Mouse (Mus musculus) liver, embryonic 15.5 days (tissue): Measurements from ENCODE around the gene Olfr984. TPM values are rescaled to one million over a fixed set of nuclear protein-coding genes. Genes with fewer than 3 reads are reported as not detected.

Experiments used
- ATAC-seq: fragments of 200-750 bp; cut with Nextera tagmentation; 2 replicates; pipeline ENCODE4 v1.8.0; 2017; ENCODE audit warnings: moderate number of reproducible peaks, mild to moderate bottlenecking, moderate library complexity; ENCODE audit not compliant: insufficient read depth
- H3K27ac ChIP-seq: fragments of 300-500 bp; sonication (generic); replicated peaks from 2 replicates; pipeline ENCODE4 v1.5.1; 2015; ENCODE audit warnings: mild to moderate bottlenecking, inconsistent platforms
- H3K27me3 ChIP-seq: fragments of 300-500 bp; sonication (generic); 2 replicates; pipeline ENCODE4 v1.6.1; 2015; ENCODE audit warnings: mild to moderate bottlenecking, inconsistent platforms
- H3K36me3 ChIP-seq: fragments of 300-500 bp; sonication (generic); replicated peaks from 2 replicates; pipeline ENCODE4 v1.6.1; 2015; ENCODE audit warnings: moderate library complexity, mild to moderate bottlenecking, inconsistent platforms
- H3K4me1 ChIP-seq: fragments of 300-500 bp; sonication (generic); replicated peaks from 2 replicates; pipeline ENCODE4 v1.6.1; 2015; ENCODE audit warnings: inconsistent platforms
- H3K4me2 ChIP-seq: fragments of 300-500 bp; sonication (generic); 2 replicates; pipeline ENCODE4 v1.6.1; 2015; ENCODE audit warnings: moderate library complexity, mild to moderate bottlenecking, inconsistent platforms
- H3K4me3 ChIP-seq: fragments of 300-500 bp; sonication (generic); replicated peaks from 2 replicates; pipeline ENCODE4 v1.5.1; 2015; ENCODE audit warnings: mild to moderate bottlenecking, inconsistent platforms
- H3K9ac ChIP-seq: fragments of 300-500 bp; sonication (generic); 2 replicates; pipeline ENCODE4 v1.6.1; 2015; ENCODE audit warnings: moderate library complexity, mild to moderate bottlenecking, inconsistent platforms
- H3K9me3 ChIP-seq: fragments of 300-500 bp; sonication (generic); replicated peaks from 2 replicates; pipeline ENCODE4 v1.6.1; 2016; ENCODE audit warnings: inconsistent platforms
- WGBS: fragments of 180-500 bp; shearing (Covaris S2); methylation state at CpG from one replicate; pipeline ENCODE4 v1.1.7; 2015; ENCODE audit warnings: mixed read lengths; ENCODE audit not compliant: insufficient replicate concordance; 5-methylcytosine and 5-hydroxymethylcytosine counted together
- polyA plus RNA-seq: library from polyadenylated mRNA; unstranded; fragments of >200 nt; fragmentation: Nextera tagmentation; extraction: Ambion mirVana; gene quantifications from 2 replicates; pipeline ENCODE4 v1.2.1, GENCODE M21; 2015

The Olfr984 gene
- polyA plus RNA-seq, 1 experiment from 2014 or later = not detected

DNA sequence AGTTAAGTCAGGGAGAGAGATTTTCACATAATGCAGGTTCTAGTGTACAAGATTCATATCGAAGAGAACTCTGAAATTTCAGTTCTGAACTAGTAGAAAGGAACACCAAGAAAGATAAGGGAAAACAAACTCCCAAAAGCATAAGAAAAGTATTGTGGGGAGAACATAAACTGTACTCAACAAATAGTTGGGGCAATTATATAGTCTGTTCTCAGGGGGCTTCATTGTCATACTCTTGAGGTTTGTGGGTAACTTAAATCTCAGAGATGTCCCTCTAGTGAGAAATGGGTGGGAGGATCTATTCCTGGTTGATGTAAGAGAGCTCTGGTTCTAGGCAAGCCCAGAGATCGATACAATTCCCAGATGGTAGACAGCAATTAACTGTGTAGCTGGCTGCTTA, 40.5 kb downstream of the Olfr984 start, which contains the start of gene Olfr982:
TSS of gene Olfr982 (plus strand) at position 301 of the 400 bp plus-strand sequence.
- Histone ChIP-seq H3K4me3 (no peak within 1 kb of the TSS), H3K9me3 (no peaks in the 10 kb centered on the region), H3K4me2 (no peak within 1 kb of the TSS), H3K36me3 (no peaks in the 10 kb centered on the region), H3K4me1 (no peaks in the 10 kb centered on the region), H3K9ac (no peak within 1 kb of the TSS), H3K27ac (no peak within 1 kb of the TSS), H3K27me3 (no peaks in the 10 kb centered on the region)
- WGBS = 50% methylated on average over 2 of the region's 2 CpGs
- no peak for ATAC-seq

DNA sequence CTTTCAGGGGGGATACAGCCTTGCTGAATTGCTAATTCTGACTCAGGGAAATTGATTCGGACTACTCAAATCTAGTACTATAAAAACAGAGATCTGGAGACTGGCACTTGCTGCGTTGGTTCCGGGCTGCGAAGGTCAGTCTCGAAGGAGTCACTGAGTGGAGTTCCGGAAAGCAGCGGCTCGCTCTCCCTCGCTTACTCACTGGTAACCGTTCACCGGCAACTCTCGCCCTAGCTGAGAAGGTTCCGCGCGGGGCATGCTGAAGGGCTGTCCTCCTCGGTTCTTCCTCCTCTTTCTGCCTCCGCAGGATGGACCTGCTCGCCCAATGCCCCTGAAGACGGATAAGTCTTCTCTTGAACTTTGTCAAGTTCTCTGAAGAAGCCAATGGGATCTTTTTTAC, 63.9 kb downstream of the Olfr984 start:
- Histone ChIP-seq H3K27ac (no peak overlapping the region), H3K27me3 (no peaks in the 10 kb centered on the region), H3K9ac (no peak overlapping the region), H3K4me3 (no peak overlapping the region), H3K4me2 (no peak overlapping the region), H3K36me3 (no peaks in the 10 kb centered on the region), H3K9me3 (no peaks in the 10 kb centered on the region), H3K4me1 (no peaks in the 10 kb centered on the region)
- WGBS = 86% methylated on average over 19 of the region's 19 CpGs
- ATAC-seq = no peak

Other genes with a start within 250 kb of the Olfr984 start
- gene Olfr972, start 247.8 kb downstream of the Olfr984 start, polyA plus RNA-seq = not detected in 2 replicates
- not detected in 2 replicates for gene Olfr229, start 206.9 kb downstream of the Olfr984 start, polyA plus RNA-seq
- not detected in 2 replicates for gene Olfr974, start 176.7 kb downstream of the Olfr984 start, polyA plus RNA-seq
- not detected in 2 replicates for gene Olfr975, start 162.2 kb downstream of the Olfr984 start, polyA plus RNA-seq
- gene Olfr976, start 153.1 kb downstream of the Olfr984 start, polyA plus RNA-seq = not detected in 2 replicates
- gene Olfr978, start 122.1 kb downstream of the Olfr984 start, polyA plus RNA-seq = not detected in 2 replicates
- not detected in 2 replicates for gene Olfr979, start 110.7 kb downstream of the Olfr984 start, polyA plus RNA-seq
- gene Olfr980, start 104.6 kb downstream of the Olfr984 start, polyA plus RNA-seq = not detected in 2 replicates
- not detected in 2 replicates for gene Olfr981, start 92.7 kb downstream of the Olfr984 start, polyA plus RNA-seq
- not detected in 2 replicates for gene Olfr982, start 40.4 kb downstream of the Olfr984 start, polyA plus RNA-seq
- gene Olfr983, start 20.6 kb downstream of the Olfr984 start, polyA plus RNA-seq = not detected in 2 replicates
- gene Olfr985, start 16.0 kb upstream of the Olfr984 start, polyA plus RNA-seq = not detected in 2 replicates
- gene Tmem225, start 33.9 kb upstream of the Olfr984 start, polyA plus RNA-seq = not detected in 2 replicates
- not detected in 2 replicates for gene Olfr986, start 66.7 kb upstream of the Olfr984 start, polyA plus RNA-seq
- gene Zfp202, start 78.1 kb upstream of the Olfr984 start, polyA plus RNA-seq = 0.79 and 0.82 TPM in 2 replicates
- 0.54 and 0.85 TPM in 2 replicates for gene Scn3b, start 155.0 kb upstream of the Olfr984 start, polyA plus RNA-seq